Mouse (Mus musculus) left cerebral cortex, postnatal 25 days (tissue): Measurements from ENCODE around the gene Gm12184. TPM values are rescaled to one million over a fixed set of nuclear protein-coding genes. Genes with fewer than 3 reads are reported as not detected.
A peak's percentile ranks its signal among the peaks of the same experiment; 100 is the strongest.

ENCODE experiments used
- DNase-seq, 2 experiments: peaks; one replicate each; pipeline ENCODE4 v3.0.0; 2022; ENCODE audit warnings: low spot score in 2 of 2, mixed read lengths in 1 of 2
- intact Hi-C: fragments of 180-260 bp; cut with DNase I; formaldehyde crosslinking; loops from one replicate; pipeline ENCODE4 v1.15.1; 2025
- total RNA-seq, 2 experiments: library from RNA; stranded (reverse); gene quantifications; 2 replicates each; pipeline ENCODE4 v1.2.3; 2021

Gm12184 gene
- total RNA-seq, 2 experiments from 2014 or later: 0.99 to 1.5 TPM

GRCm38 (mm10) chr11:48788311-48789089, 38.0 kb downstream of the Gm12184 start:
- peak; percentile 76 for DNase-seq
- intact Hi-C loops: loop anchor here (5.0 kb wide), 1 partner anchor 319 kb away; no protein-coding TSS in a partner anchor

- intact Hi-C loops: loop anchor here (5.0 kb wide), 1 partner anchor 320 kb away; no protein-coding TSS in a partner anchor
These were observed 38.8 kb downstream of the Gm12184 start for GRCm38 (mm10) chr11:48787455-48788211.

GRCm38 (mm10) chr11:48782243-48782642, 44.2 kb downstream of the Gm12184 start:
- intact Hi-C loops: no loop called here

More at GRCm38 (mm10) chr11:48787455-48788211, 38.8 kb downstream of the Gm12184 start:
- no peak for DNase-seq

GRCm38 (mm10) chr11:48779450-48779849, 47.0 kb downstream of the Gm12184 start:
- no peak for DNase-seq
- intact Hi-C loops: loop anchor here (10.0 kb wide), 2 partner anchors 1865 to 1915 kb away; no protein-coding TSS in a partner anchor

More at GRCm38 (mm10) chr11:48782243-48782642, 44.2 kb downstream of the Gm12184 start:
- DNase-seq: no peak

GRCm38 (mm10) chr11:48777303-48777702, 49.2 kb downstream of the Gm12184 start:
- intact Hi-C loops: loop anchor here (10.0 kb wide), 2 partner anchors 1863 to 1913 kb away; no protein-coding TSS in a partner anchor
- no peak for DNase-seq

GRCm38 (mm10) chr11:48776664-48777063, 49.8 kb downstream of the Gm12184 start:
- intact Hi-C loops: loop anchor here (10.0 kb wide), 2 partner anchors 1862 to 1912 kb away; no protein-coding TSS in a partner anchor

GRCm38 (mm10) chr11:48775483-48775882, 51.0 kb downstream of the Gm12184 start:
- intact Hi-C loops: loop anchor here (10.0 kb wide), 2 partner anchors 1861 to 1911 kb away; no protein-coding TSS in a partner anchor
- DNase-seq: peak; percentile 71 to 83

More at GRCm38 (mm10) chr11:48776664-48777063, 49.8 kb downstream of the Gm12184 start:
- DNase-seq: no peak

Other genes starting within 250 kb of the Gm12184 start
- 100 to 1,000 TPM; 223 to 235 TPM for gene Rack1, start 26.3 kb downstream of the Gm12184 start, total RNA-seq
- 10 to 100 TPM; 62.6 to 67.1 TPM for gene Trim41, start 9.3 kb downstream of the Gm12184 start, total RNA-seq
- gene Trim7, start 515 bp downstream of the Gm12184 start, total RNA-seq: 1 to 10 TPM; 1.4 to 2.2 TPM
- gene Irgm1, start 45.0 kb upstream of the Gm12184 start, total RNA-seq: 1 to 10 TPM; 4.6 to 5.0 TPM
- gene Gm5431, start 75.6 kb upstream of the Gm12184 start, total RNA-seq: under 1 TPM; 0.34 to 0.39 TPM
- under 1 TPM; 0.48 to 0.69 TPM for gene Psme2b, start 119.5 kb upstream of the Gm12184 start, total RNA-seq
- not detected for gene Olfr56, start 152.2 kb upstream of the Gm12184 start, total RNA-seq
- under 1 TPM; 0.73 to 0.82 TPM for gene 9930111J21Rik1, start 152.7 kb upstream of the Gm12184 start, total RNA-seq
- under 1 TPM; 0.09 to 0.11 TPM for gene Gm12185, start 165.6 kb upstream of the Gm12184 start, total RNA-seq
- under 1 TPM in 1 of 2 experiments, not detected in 1; 0.50 TPM for gene Tgtp1, start 167.5 kb upstream of the Gm12184 start, total RNA-seq
- 1 to 10 TPM in 1 of 2 experiments, under 1 TPM in 1; 0.89 to 1.4 TPM for gene 9930111J21Rik2, start 224.6 kb upstream of the Gm12184 start, total RNA-seq
- under 1 TPM in 1 of 2 experiments, not detected in 1; 0.21 TPM for gene Tgtp2, start 237.6 kb upstream of the Gm12184 start, total RNA-seq
- under 1 TPM; 0.34 to 0.78 TPM for gene Ifi47, start 249.9 kb upstream of the Gm12184 start, total RNA-seq